Mouse (Mus musculus) adrenal gland (tissue): ENCODE measurements at regions not wholly inside any gene's neighbourhood (a gene's known extent, or its start where the extent isn't known, plus 50 kb on each side); places are given as distances from the start of the nearest gene placed in this dataset.
"Not testable (repeated sequence)": the region's sequence is repeated elsewhere in the genome, so short reads cannot be mapped to it uniquely, and the experiment has no call there.

Source experiments
- intact Hi-C: fragments of 180-260 bp; cut with DNase I; formaldehyde crosslinking; loops from one replicate; pipeline ENCODE4 v1.15.1; 2025

GRCm38 (mm10) chr3:60798862-60799261 is 203.7 kb upstream of the P2ry1 start:
- intact Hi-C loops, result no loop called here

- intact Hi-C loops, result no loop called here
Observed at GRCm38 (mm10) chr3:60804711-60805293, 197.8 kb upstream of the P2ry1 start.

- intact Hi-C loops, result no loop called here
Observed at GRCm38 (mm10) chr3:60811924-60812323, 190.7 kb upstream of the P2ry1 start.

- intact Hi-C loops, result no loop called here
Observed at GRCm38 (mm10) chr3:60813485-60813884, 189.1 kb upstream of the P2ry1 start.

- intact Hi-C loops, result no loop called here
Observed at GRCm38 (mm10) chr3:60819684-60820281, 182.8 kb upstream of the P2ry1 start.

- intact Hi-C loops, result no loop called here
Observed at GRCm38 (mm10) chr3:60821463-60821862, 181.1 kb upstream of the P2ry1 start.

GRCm38 (mm10) chr3:60826759-60827158 is 175.8 kb upstream of the P2ry1 start:
- intact Hi-C loops, result no loop called here

- intact Hi-C loops, result no loop called here
Observed at GRCm38 (mm10) chr3:60832385-60832784, 170.2 kb upstream of the P2ry1 start.

GRCm38 (mm10) chr3:60841895-60842294 is 160.7 kb upstream of the P2ry1 start:
- intact Hi-C loops, result no loop called here

GRCm38 (mm10) chr3:60845293-60845692 is 157.3 kb upstream of the P2ry1 start:
- intact Hi-C loops, result no loop called here

GRCm38 (mm10) chr3:60848437-60848836 is 154.2 kb upstream of the P2ry1 start:
- intact Hi-C loops, result no loop called here

- intact Hi-C loops, result no loop called here
Observed at GRCm38 (mm10) chr3:60853773-60854172, 148.8 kb upstream of the P2ry1 start.

GRCm38 (mm10) chr3:60855734-60856133 is 146.9 kb upstream of the P2ry1 start:
- intact Hi-C loops, result no loop called here

GRCm38 (mm10) chr3:60858474-60859118 is 144.0 kb upstream of the P2ry1 start:
- intact Hi-C loops, result no loop called here

- intact Hi-C loops, result no loop called here
Observed at GRCm38 (mm10) chr3:60859119-60859515, 143.5 kb upstream of the P2ry1 start.

- intact Hi-C loops, result not testable (repeated sequence)
Observed at GRCm38 (mm10) chr3:60876858-60877257, 125.7 kb upstream of the P2ry1 start.

GRCm38 (mm10) chr3:60878880-60879279 is 123.7 kb upstream of the P2ry1 start:
- intact Hi-C loops, result no loop called here

- intact Hi-C loops, result no loop called here
Observed at GRCm38 (mm10) chr3:60884027-60884426, 118.6 kb upstream of the P2ry1 start.

GRCm38 (mm10) chr3:60889191-60889861 is 113.3 kb upstream of the P2ry1 start:
- intact Hi-C loops, result no loop called here

GRCm38 (mm10) chr3:60897628-60898269 is 104.8 kb upstream of the P2ry1 start:
- intact Hi-C loops, result no loop called here

- intact Hi-C loops, result no loop called here
Observed at GRCm38 (mm10) chr3:60898720-60899119, 103.9 kb upstream of the P2ry1 start.

- intact Hi-C loops, result no loop called here
Observed at GRCm38 (mm10) chr3:60901571-60901970, 101.0 kb upstream of the P2ry1 start.
